Mouse (Mus musculus) forebrain, embryonic 12.5 days (tissue): ENCODE data around the gene Fam155a. TPM values are rescaled to one million over a fixed set of nuclear protein-coding genes. Genes with fewer than 3 reads are reported as not detected.

Experiments
- ATAC-seq: fragments of 200-750 bp; cut with Nextera tagmentation; 2 replicates; pipeline ENCODE4 v1.8.0; 2017; ENCODE audit warnings: moderate TSS enrichment; ENCODE audit not compliant: low FRiP score
- H3K27ac ChIP-seq: fragments of 300-500 bp; sonication (generic); 2 replicates; pipeline ENCODE4 v1.5.1; 2016; ENCODE audit warnings: mild to moderate bottlenecking
- H3K27me3 ChIP-seq: fragments of 300-500 bp; sonication (generic); 2 replicates; pipeline ENCODE4 v1.6.1; 2016; ENCODE audit warnings: mild to moderate bottlenecking
- H3K36me3 ChIP-seq: fragments of 300-500 bp; sonication (generic); replicated peaks from 2 replicates; pipeline ENCODE4 v1.6.1; 2016; ENCODE audit warnings: mild to moderate bottlenecking
- H3K4me1 ChIP-seq: fragments of 300-500 bp; sonication (generic); 2 replicates; pipeline ENCODE4 v1.6.1; 2016
- H3K4me2 ChIP-seq: fragments of 300-500 bp; sonication (generic); 2 replicates; pipeline ENCODE4 v1.6.1; 2016; ENCODE audit warnings: mild to moderate bottlenecking, moderate library complexity
- H3K4me3 ChIP-seq: fragments of 300-500 bp; sonication (generic); replicated peaks from 2 replicates; pipeline ENCODE4 v1.5.1; 2016; ENCODE audit warnings: mild to moderate bottlenecking
- H3K9ac ChIP-seq: fragments of 300-500 bp; sonication (generic); 2 replicates; pipeline ENCODE4 v1.6.1; 2016; ENCODE audit warnings: mild to moderate bottlenecking
- H3K9me3 ChIP-seq: fragments of 300-500 bp; sonication (generic); 2 replicates; pipeline ENCODE4 v1.6.1; 2016
- WGBS: fragments of 180-500 bp; shearing (Covaris S2); methylation state at CpG from one replicate; pipeline ENCODE4 v1.1.7; 2016; 5-methylcytosine and 5-hydroxymethylcytosine counted together
- polyA plus RNA-seq: library from polyadenylated mRNA; unstranded; fragments of >200 nt; fragmentation: Nextera tagmentation; extraction: Ambion mirVana; gene quantifications from 2 replicates; pipeline ENCODE4 v1.2.1, GENCODE M21; 2016

The Fam155a gene
- polyA plus RNA-seq, 1 experiment from 2014 or later, result 5.2 TPM

GRCm38 (mm10) chr8:9347163-9347562 lies 423.8 kb downstream of the Fam155a start:
- 77% methylated on average over 4 of the region's 4 CpGs for WGBS
- Histone ChIP-seq H3K27me3 (no peaks in the 10 kb centered on the region), H3K9me3 (no peaks in the 10 kb centered on the region), H3K4me2 (no peak overlapping the region), H3K36me3 (no peaks in the 10 kb centered on the region), H3K4me3 (no peak overlapping the region), H3K4me1 (peaks cover 15% of the 10 kb centered on the region; the same call in 1 of the 2 replicates), H3K27ac (no peak overlapping the region), H3K9ac (no peak overlapping the region)
- no peak for ATAC-seq

DNA sequence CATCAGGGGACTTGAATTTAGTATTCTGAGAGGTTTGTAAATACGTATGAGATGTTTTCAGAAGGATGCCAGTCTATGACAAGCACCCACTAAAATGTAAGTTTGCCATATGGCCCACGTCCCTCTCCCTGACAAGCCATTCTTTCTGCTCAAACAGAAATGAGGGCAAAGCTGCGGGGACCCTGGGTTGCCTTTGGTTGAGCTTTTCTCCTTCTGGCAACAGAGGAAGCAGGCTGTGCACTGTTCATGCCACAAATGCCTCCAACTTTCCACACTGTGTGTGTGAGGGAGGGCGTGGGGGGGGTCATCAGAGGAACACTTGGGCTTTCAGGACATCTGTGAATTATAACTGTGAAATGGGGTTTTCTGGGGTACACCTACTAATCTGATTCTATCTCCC lies 426.8 kb downstream of the Fam155a start:
- Histone ChIP-seq H3K9me3 (no peaks in the 10 kb centered on the region), H3K27me3 (no peaks in the 10 kb centered on the region), H3K36me3 (no peaks in the 10 kb centered on the region), H3K27ac (no peak overlapping the region), H3K9ac (no peak overlapping the region), H3K4me2 (no peak overlapping the region), H3K4me1 (peaks cover 15% of the 10 kb centered on the region; the same call in 1 of the 2 replicates), H3K4me3 (no peak overlapping the region)
- ATAC-seq, result no peak
- WGBS, result 76% methylated on average over 4 of the region's 4 CpGs

DNA sequence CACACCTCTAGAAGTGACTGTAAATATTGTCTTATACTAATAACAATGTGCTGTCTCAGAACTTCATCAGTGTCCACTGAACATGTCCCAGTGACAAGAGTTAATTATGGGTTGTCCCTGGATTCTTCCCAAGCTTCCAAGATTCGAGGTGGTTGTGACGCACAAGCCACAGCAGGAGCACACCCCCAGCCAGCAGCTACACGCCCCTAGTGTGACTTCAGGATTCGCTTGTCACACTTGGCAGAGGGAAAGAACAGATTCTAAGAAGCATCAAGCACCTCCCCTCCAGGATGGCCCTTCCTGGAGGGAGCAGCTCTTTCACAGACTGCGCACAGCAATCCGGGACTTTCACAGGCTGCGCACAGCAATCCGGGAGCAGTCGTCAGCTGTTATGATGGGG lies 428.0 kb downstream of the Fam155a start:
- no peaks in the 10 kb centered on the region for H3K36me3 ChIP-seq
- peaks cover 13% of the 10 kb centered on the region; the same call in 1 of the 2 replicates for H3K4me1 ChIP-seq
- no peaks in the 10 kb centered on the region for H3K9me3 ChIP-seq
- 86% methylated on average over 9 of the region's 9 CpGs for WGBS
- H3K27me3 ChIP-seq, result no peaks in the 10 kb centered on the region
- no peak overlapping the region for H3K9ac ChIP-seq
- no peak overlapping the region for H3K4me3 ChIP-seq
- H3K4me2 ChIP-seq, result no peak overlapping the region
- no peak for ATAC-seq
- no peak overlapping the region for H3K27ac ChIP-seq

DNA sequence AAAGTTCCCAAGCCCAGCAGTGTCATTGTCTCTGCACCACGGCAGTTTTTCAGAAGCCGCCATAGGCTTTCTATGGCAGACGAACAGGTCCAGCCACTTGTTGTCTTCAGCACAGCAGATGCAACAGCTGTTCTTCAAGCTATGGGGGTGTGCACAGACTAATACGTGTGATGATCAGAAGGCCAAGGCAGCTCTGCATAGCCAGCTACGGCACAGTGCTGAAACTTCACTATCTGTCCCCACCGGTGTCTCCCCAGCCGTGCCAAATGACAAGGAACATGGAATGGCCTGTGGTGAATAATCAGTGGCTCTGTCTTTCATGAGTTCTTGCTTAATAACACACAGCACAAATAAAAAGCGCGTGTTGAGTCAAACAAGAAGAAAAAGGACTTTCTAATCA lies 428.4 kb downstream of the Fam155a start:
- H3K27ac ChIP-seq, result no peak overlapping the region
- no peak overlapping the region for H3K9ac ChIP-seq
- H3K36me3 ChIP-seq, result no peaks in the 10 kb centered on the region
- H3K27me3 ChIP-seq, result no peaks in the 10 kb centered on the region
- ATAC-seq, result no peak
- WGBS, result 82% methylated on average over 9 of the region's 9 CpGs
- no peaks in the 10 kb centered on the region for H3K9me3 ChIP-seq
- peaks cover 9% of the 10 kb centered on the region; the same call in 1 of the 2 replicates for H3K4me1 ChIP-seq
- H3K4me3 ChIP-seq, result no peak overlapping the region
- H3K4me2 ChIP-seq, result no peak overlapping the region

DNA sequence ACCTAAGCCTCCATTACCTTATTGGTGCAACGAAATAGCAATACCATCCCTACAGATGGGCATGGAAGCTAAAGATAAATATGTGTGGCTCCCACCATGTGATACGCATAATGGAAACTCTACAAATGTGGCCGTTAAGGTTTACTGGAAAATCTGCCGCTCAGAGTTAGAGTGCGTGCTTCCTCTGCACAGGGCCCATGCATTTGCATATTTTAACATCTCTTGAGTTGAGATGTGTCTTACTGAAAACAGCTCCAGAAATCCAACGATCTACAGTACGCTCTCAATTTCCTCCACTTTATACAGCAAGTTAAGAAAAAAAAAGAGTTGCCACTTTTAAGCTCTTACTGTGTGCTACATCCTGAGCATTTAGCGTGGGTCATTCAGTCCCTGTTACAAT lies 433.1 kb downstream of the Fam155a start:
- H3K9me3 ChIP-seq, result no peaks in the 10 kb centered on the region
- no peak overlapping the region for H3K27ac ChIP-seq
- H3K27me3 ChIP-seq, result no peaks in the 10 kb centered on the region
- H3K4me3 ChIP-seq, result no peak overlapping the region
- H3K36me3 ChIP-seq, result no peaks in the 10 kb centered on the region
- WGBS, result 86% methylated on average over 8 of the region's 8 CpGs
- H3K4me2 ChIP-seq, result no peak overlapping the region
- peaks cover 22% of the 10 kb centered on the region for H3K4me1 ChIP-seq
- no peak for ATAC-seq
- no peak overlapping the region for H3K9ac ChIP-seq

GRCm38 (mm10) chr8:9335933-9336303 lies 435.0 kb downstream of the Fam155a start:
- Histone ChIP-seq H3K9me3 (no peaks in the 10 kb centered on the region), H3K9ac (no peak overlapping the region), H3K27ac (no peak overlapping the region), H3K27me3 (no peaks in the 10 kb centered on the region), H3K36me3 (no peaks in the 10 kb centered on the region), H3K4me2 (no peak overlapping the region), H3K4me3 (no peak overlapping the region), H3K4me1 (peaks cover 21% of the 10 kb centered on the region)
- no peak for ATAC-seq
- WGBS, result 18% methylated on average over 6 of the region's 6 CpGs

DNA sequence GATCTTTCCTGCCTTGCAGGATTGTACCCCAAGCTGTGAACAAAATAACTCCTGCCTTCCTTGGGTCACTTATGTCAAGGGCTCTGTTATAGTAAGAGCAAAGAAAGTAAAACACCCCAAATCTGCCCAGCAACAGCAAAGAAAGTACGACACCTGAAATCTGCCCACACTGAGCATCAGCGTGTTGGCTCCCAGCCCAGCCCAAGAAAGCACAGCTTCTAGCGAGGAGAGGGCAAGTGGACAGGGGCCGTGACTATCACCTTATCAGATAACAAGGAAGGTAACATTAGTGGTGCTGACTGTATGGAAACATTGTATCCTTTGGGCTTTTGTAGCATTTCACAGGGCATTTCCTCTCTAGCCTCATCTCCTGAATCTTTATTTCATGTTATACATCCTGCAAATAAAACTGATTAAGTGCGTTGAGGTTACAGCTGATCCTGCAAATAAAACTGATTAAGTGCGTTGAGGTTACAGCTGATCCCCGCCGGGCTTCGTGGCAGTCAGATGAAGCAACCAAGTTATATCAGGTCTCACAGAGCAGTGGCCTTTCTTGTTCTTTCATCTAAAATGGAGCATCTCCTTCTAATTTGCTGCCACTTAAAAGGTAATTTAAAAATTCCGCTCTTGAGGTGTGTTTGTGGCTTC lies 435.6 kb downstream of the Fam155a start:
- H3K4me3 ChIP-seq, result no peak overlapping the region
- H3K27ac ChIP-seq, result no peak overlapping the region
- no peak overlapping the region for H3K4me2 ChIP-seq
- H3K4me1 ChIP-seq, result peaks cover 21% of the 10 kb centered on the region
- WGBS, result 62% methylated on average over 10 of the region's 10 CpGs
- ATAC-seq, result 0 out of 2 replicates have a peak, but pooled peaks have one; percentile 17
- no peak overlapping the region for H3K9ac ChIP-seq
- H3K27me3 ChIP-seq, result no peaks in the 10 kb centered on the region
- no peaks in the 10 kb centered on the region for H3K36me3 ChIP-seq
- H3K9me3 ChIP-seq, result no peaks in the 10 kb centered on the region

GRCm38 (mm10) chr8:9332766-9333165 lies 438.2 kb downstream of the Fam155a start:
- no peak for ATAC-seq
- H3K27me3 ChIP-seq, result no peaks in the 10 kb centered on the region
- no peak overlapping the region for H3K4me2 ChIP-seq
- H3K9ac ChIP-seq, result no peak overlapping the region
- no peak overlapping the region for H3K27ac ChIP-seq
- no peaks in the 10 kb centered on the region for H3K36me3 ChIP-seq
- H3K4me3 ChIP-seq, result no peak overlapping the region
- no peaks in the 10 kb centered on the region for H3K9me3 ChIP-seq
- peaks cover 21% of the 10 kb centered on the region for H3K4me1 ChIP-seq
- 90% methylated on average over 2 of the region's 2 CpGs for WGBS

DNA sequence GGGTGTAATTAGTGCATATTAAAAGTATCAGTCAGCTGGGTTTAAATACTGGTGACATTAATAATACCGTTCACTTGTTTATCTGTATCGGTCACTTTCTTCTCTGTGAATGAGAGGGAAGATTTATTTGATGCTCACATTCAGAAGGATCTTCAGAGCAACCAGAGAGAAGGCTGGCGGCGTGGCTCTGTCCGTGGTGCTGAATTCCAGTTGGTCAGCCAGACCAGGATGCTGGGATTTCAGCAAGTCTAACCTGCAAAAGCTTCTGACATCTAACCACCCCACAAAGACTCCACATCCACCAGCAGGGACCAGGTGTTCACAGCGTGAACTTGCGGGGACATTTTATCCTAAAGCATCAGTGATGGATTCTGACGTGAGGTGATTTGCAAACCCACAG lies 461.5 kb downstream of the Fam155a start:
- Histone ChIP-seq H3K36me3 (no peaks in the 10 kb centered on the region), H3K27ac (no peak overlapping the region), H3K4me1 (no peaks in the 10 kb centered on the region), H3K4me2 (no peak overlapping the region), H3K9me3 (no peaks in the 10 kb centered on the region), H3K27me3 (no peaks in the 10 kb centered on the region), H3K4me3 (no peak overlapping the region), H3K9ac (no peak overlapping the region)
- ATAC-seq, result no peak
- 38% methylated on average over 8 of the region's 8 CpGs for WGBS

GRCm38 (mm10) chr8:9303526-9304135 lies 467.3 kb downstream of the Fam155a start:
- ATAC-seq, result peak; percentile 39; the same call in 1 of the 2 replicates
- Histone ChIP-seq H3K4me2 (no peak overlapping the region), H3K4me1 (peaks cover 5% of the 10 kb centered on the region), H3K9ac (no peak overlapping the region), H3K4me3 (no peak overlapping the region), H3K36me3 (no peaks in the 10 kb centered on the region), H3K27ac (no peak overlapping the region), H3K9me3 (no peaks in the 10 kb centered on the region), H3K27me3 (no peaks in the 10 kb centered on the region)
- 56% methylated on average over 6 of the region's 6 CpGs for WGBS

- Histone ChIP-seq H3K9ac (no peak overlapping the region), H3K4me1 (no peaks in the 10 kb centered on the region), H3K9me3 (no peaks in the 10 kb centered on the region), H3K36me3 (no peaks in the 10 kb centered on the region), H3K4me3 (no peak overlapping the region), H3K27me3 (no peaks in the 10 kb centered on the region), H3K27ac (no peak overlapping the region), H3K4me2 (no peak overlapping the region)
- no peak for ATAC-seq
- 98% methylated on average over 2 of the region's 2 CpGs for WGBS
Observed at GRCm38 (mm10) chr8:9295046-9295445, 475.9 kb downstream of the Fam155a start.

GRCm38 (mm10) chr8:9292532-9292931 lies 478.4 kb downstream of the Fam155a start:
- Histone ChIP-seq H3K4me1 (no peaks in the 10 kb centered on the region), H3K27me3 (no peaks in the 10 kb centered on the region), H3K9me3 (no peaks in the 10 kb centered on the region), H3K4me2 (no peak overlapping the region), H3K27ac (no peak overlapping the region), H3K36me3 (no peaks in the 10 kb centered on the region), H3K4me3 (no peak overlapping the region), H3K9ac (no peak overlapping the region)
- no peak for ATAC-seq
- 74% methylated on average over 2 of the region's 2 CpGs for WGBS
